Mouse (Mus musculus): ENCODE measurements at regions not wholly inside any gene's neighbourhood (a gene's known extent, or its start where the extent isn't known, plus 50 kb on each side); places are given as distances from the start of the nearest gene placed in this dataset.
"Not testable (repeated sequence)": the region's sequence is repeated elsewhere in the genome, so short reads cannot be mapped to it uniquely, and the experiment has no call there.

GRCm38 (mm10) chr13:32428482-32428881 is 89.9 kb upstream of the Gmds start:
- no peak overlapping the region for H3K4me2 ChIP-seq
- H3K27ac ChIP-seq, result no peak overlapping the region
- 59% methylated on average over 3 of the region's 3 CpGs for WGBS
- no peak overlapping the region for H3K4me3 ChIP-seq (replicated peaks)
- H3K36me3 ChIP-seq, result no peaks in the 10 kb centered on the region
- no peaks in the 10 kb centered on the region for H3K9me3 ChIP-seq (replicated peaks)
- no peaks in the 10 kb centered on the region for H3K4me1 ChIP-seq
- no peak overlapping the region for H3K9ac ChIP-seq
- H3K27me3 ChIP-seq, result no peaks in the 10 kb centered on the region
- no peak for ATAC-seq (replicated peaks; ENCODE audit: low FRiP score)

GRCm38 (mm10) chr13:32426906-32427305 is 88.4 kb upstream of the Gmds start:
- H3K4me3 ChIP-seq (replicated peaks), result no peak overlapping the region
- no peak overlapping the region for H3K27ac ChIP-seq
- no peaks in the 10 kb centered on the region for H3K27me3 ChIP-seq
- no peak for ATAC-seq (replicated peaks; ENCODE audit: low FRiP score)
- H3K4me1 ChIP-seq, result no peaks in the 10 kb centered on the region
- H3K4me2 ChIP-seq, result no peak overlapping the region
- no peaks in the 10 kb centered on the region for H3K9me3 ChIP-seq (replicated peaks)
- H3K9ac ChIP-seq, result no peak overlapping the region
- 80% methylated on average over 13 of the region's 13 CpGs for WGBS
- H3K36me3 ChIP-seq, result no peaks in the 10 kb centered on the region

DNA sequence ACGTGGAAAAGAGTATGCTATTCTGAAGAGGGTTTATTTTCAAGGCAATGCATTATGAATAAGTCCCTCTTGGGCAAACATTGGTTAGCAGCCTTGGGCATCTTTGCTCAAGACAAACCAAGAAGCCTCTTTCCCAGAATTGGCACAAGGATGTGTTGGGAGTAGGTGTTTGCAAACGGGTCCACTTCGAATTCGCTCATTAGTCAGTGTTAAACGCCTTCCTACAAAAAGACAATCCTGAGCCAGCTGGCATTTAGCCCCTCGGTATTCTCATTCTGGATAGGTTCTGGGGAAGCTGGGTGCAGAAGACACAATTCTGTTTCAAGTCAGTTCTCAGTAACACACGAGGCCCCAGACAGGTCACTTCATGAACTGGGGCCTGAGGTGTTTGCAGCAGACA is 87.7 kb upstream of the Gmds start:
- no peak for ATAC-seq (replicated peaks; ENCODE audit: low FRiP score)
- no peaks in the 10 kb centered on the region for H3K9me3 ChIP-seq (replicated peaks)
- no peak overlapping the region for H3K27ac ChIP-seq
- 76% methylated on average over 7 of the region's 7 CpGs for WGBS
- H3K4me3 ChIP-seq (replicated peaks), result no peak overlapping the region
- H3K36me3 ChIP-seq, result no peaks in the 10 kb centered on the region
- no peaks in the 10 kb centered on the region for H3K27me3 ChIP-seq
- no peak overlapping the region for H3K9ac ChIP-seq
- no peaks in the 10 kb centered on the region for H3K4me1 ChIP-seq
- H3K4me2 ChIP-seq, result no peak overlapping the region

GRCm38 (mm10) chr13:32424543-32424942 is 86.0 kb upstream of the Gmds start:
- H3K9me3 ChIP-seq (replicated peaks); ATAC-seq (replicated peaks; ENCODE audit: low FRiP score); H3K36me3 ChIP-seq; H3K4me3 ChIP-seq (replicated peaks); H3K4me2 ChIP-seq; H3K27ac ChIP-seq; H3K9ac ChIP-seq; H3K27me3 ChIP-seq; H3K4me1 ChIP-seq: not testable (repeated sequence)
- WGBS, result 88% methylated on average over 9 of the region's 9 CpGs

DNA sequence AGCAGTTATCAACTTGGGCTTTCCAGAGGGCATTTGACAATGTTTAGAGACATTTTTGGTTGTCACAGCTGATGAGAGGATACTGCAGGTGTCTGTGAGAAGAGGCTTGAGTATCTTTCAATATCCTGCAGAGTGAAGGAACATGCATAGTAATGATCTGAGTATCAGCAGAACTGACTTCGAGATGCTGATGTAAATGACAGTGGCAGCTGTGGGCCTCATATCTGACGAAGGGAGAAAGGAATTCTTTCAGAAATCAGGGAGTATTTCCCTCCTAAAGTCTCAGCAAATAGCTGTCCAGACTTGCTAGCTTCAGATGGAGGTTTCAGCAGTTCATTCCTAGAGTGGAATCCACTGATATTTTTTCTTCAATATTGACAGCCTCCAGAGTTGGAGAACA is 83.9 kb upstream of the Gmds start:
- Histone ChIP-seq H3K4me3 (replicated peaks) (no peak overlapping the region), H3K27ac (no peak overlapping the region), H3K4me2 (no peak overlapping the region), H3K36me3 (no peaks in the 10 kb centered on the region), H3K9me3 (replicated peaks) (no peaks in the 10 kb centered on the region), H3K27me3 (no peaks in the 10 kb centered on the region), H3K9ac (no peak overlapping the region), H3K4me1 (no peaks in the 10 kb centered on the region)
- 74% methylated on average over 2 of the region's 2 CpGs for WGBS
- ATAC-seq (replicated peaks; ENCODE audit: low FRiP score), result no peak

GRCm38 (mm10) chr13:32419326-32419725 is 80.8 kb upstream of the Gmds start:
- no peaks in the 10 kb centered on the region for H3K36me3 ChIP-seq
- no peak overlapping the region for H3K4me2 ChIP-seq
- no peaks in the 10 kb centered on the region for H3K9me3 ChIP-seq (replicated peaks)
- no peak for ATAC-seq (replicated peaks; ENCODE audit: low FRiP score)
- no peak overlapping the region for H3K9ac ChIP-seq
- H3K27me3 ChIP-seq, result no peaks in the 10 kb centered on the region
- no peaks in the 10 kb centered on the region for H3K4me1 ChIP-seq
- WGBS, result 68% methylated on average over 6 of the region's 6 CpGs
- no peak overlapping the region for H3K27ac ChIP-seq
- H3K4me3 ChIP-seq (replicated peaks), result no peak overlapping the region

DNA sequence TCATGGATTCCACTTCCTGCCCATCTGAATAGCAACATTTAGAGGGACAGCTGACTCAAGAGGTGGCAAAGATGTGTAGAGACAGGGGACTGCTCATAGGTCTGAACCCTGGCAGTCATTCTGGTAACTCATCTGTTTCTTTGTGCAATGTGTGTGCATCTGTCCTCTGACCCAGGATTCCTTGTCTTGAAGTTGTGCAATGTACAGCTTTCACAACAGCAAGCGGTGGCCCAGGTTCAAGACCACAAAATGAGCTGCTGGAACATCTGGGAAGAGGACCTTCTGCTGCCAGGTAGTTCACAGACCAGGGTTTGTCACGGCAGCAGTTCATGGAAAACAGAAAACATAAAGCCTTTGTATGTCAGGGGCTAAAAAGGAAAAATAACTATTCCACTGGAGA is 80.1 kb upstream of the Gmds start:
- H3K4me2 ChIP-seq, result no peak overlapping the region
- no peak overlapping the region for H3K27ac ChIP-seq
- H3K27me3 ChIP-seq, result no peaks in the 10 kb centered on the region
- ATAC-seq (replicated peaks; ENCODE audit: low FRiP score), result no peak
- no peak overlapping the region for H3K4me3 ChIP-seq (replicated peaks)
- no peaks in the 10 kb centered on the region for H3K36me3 ChIP-seq
- no peaks in the 10 kb centered on the region for H3K4me1 ChIP-seq
- no peaks in the 10 kb centered on the region for H3K9me3 ChIP-seq (replicated peaks)
- no peak overlapping the region for H3K9ac ChIP-seq
- WGBS, result 90% methylated on average over 2 of the region's 2 CpGs

GRCm38 (mm10) chr13:32417907-32418306 is 79.4 kb upstream of the Gmds start:
- H3K36me3 ChIP-seq, result no peaks in the 10 kb centered on the region
- no peak overlapping the region for H3K27ac ChIP-seq
- H3K27me3 ChIP-seq, result no peaks in the 10 kb centered on the region
- ATAC-seq (replicated peaks; ENCODE audit: low FRiP score), result no peak
- H3K4me1 ChIP-seq, result no peaks in the 10 kb centered on the region
- no peak overlapping the region for H3K4me2 ChIP-seq
- no peaks in the 10 kb centered on the region for H3K9me3 ChIP-seq (replicated peaks)
- H3K9ac ChIP-seq, result no peak overlapping the region
- no peak overlapping the region for H3K4me3 ChIP-seq (replicated peaks)

DNA sequence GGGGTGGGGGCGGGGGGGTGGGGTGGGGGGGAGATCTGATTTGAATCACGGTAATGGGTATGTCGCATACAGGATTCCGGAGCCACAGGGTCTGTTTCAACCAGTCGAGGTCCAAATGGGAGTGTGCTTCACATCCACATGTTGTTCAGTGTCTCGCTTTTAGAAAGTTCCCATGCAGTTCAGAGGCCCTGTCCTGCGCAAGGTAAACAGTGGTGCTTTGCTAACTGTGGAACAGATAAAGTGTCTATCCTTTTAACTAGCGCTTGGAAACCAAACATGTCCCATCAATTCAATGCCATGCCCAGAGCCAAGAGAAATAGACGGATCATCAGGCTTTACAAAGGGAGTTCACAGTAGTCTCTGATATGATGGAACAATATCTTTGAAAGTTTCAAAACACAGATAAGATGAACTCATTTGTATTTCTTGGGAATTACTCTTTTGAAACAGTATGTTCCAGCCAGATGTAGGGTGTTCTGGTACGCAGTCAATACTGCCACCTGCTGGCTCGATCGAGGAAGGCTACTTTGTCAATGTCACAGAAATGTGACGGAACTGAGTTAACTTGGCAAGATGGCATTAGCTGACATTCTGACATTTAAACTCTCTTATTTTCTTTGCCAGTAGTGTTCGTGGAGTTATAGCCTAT is 72.9 kb upstream of the Gmds start:
- no peak overlapping the region for H3K4me2 ChIP-seq
- 43% methylated on average over 14 of the region's 14 CpGs for WGBS
- no peak overlapping the region for H3K27ac ChIP-seq
- H3K27me3 ChIP-seq, result no peaks in the 10 kb centered on the region
- no peak overlapping the region for H3K4me3 ChIP-seq (replicated peaks)
- H3K36me3 ChIP-seq, result no peaks in the 10 kb centered on the region
- no peaks in the 10 kb centered on the region for H3K9me3 ChIP-seq (replicated peaks)
- H3K9ac ChIP-seq, result no peak overlapping the region
- ATAC-seq (replicated peaks; ENCODE audit: low FRiP score), result no peak
- H3K4me1 ChIP-seq, result 0 out of 2 replicates have a peak, but pooled peaks cover 3% of the 10 kb centered on the region

DNA sequence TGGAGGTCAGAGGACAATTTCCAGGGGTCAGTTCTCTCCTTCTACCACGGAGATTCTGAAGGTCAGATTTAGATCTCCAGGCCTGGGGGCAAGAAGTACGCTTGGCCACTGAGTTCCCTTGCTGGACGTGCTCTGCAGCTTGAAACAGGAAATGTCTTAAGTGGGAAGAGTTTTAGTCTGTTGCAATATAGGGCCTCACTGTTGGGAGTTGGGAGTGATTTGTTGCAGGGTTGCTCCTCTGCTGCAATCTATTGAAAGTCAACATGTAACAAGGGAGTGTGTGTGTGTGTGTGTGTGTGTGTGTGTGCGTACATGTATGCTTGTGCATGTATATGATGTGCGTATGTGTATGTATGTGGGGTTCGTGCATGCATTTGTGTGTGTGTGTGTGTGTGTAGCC is 71.5 kb upstream of the Gmds start:
- Histone ChIP-seq H3K4me1 (0 out of 2 replicates have a peak, but pooled peaks cover 3% of the 10 kb centered on the region), H3K27ac (no peak overlapping the region), H3K4me2 (no peak overlapping the region), H3K36me3 (no peaks in the 10 kb centered on the region), H3K9ac (no peak overlapping the region), H3K4me3 (replicated peaks) (no peak overlapping the region), H3K9me3 (replicated peaks) (no peaks in the 10 kb centered on the region), H3K27me3 (no peaks in the 10 kb centered on the region)
- WGBS, result 63% methylated on average over 6 of the region's 6 CpGs
- ATAC-seq (replicated peaks; ENCODE audit: low FRiP score), result no peak

- no peaks in the 10 kb centered on the region for H3K27me3 ChIP-seq
- H3K27ac ChIP-seq, result no peak overlapping the region
- H3K4me3 ChIP-seq (replicated peaks), result no peak overlapping the region
- no peak overlapping the region for H3K4me2 ChIP-seq
- ATAC-seq (replicated peaks; ENCODE audit: low FRiP score), result no peak
- no peaks in the 10 kb centered on the region for H3K4me1 ChIP-seq
- H3K9me3 ChIP-seq (replicated peaks), result 0 out of 2 replicates have a peak, but pooled peaks cover 4% of the 10 kb centered on the region
- WGBS, result 64% methylated on average over 1 of the region's 1 CpGs
- no peak overlapping the region for H3K9ac ChIP-seq
- H3K36me3 ChIP-seq, result no peaks in the 10 kb centered on the region
These were observed 60.1 kb upstream of the Gmds start for GRCm38 (mm10) chr13:32398616-32399015.

Measured in kidney, embryonic 15.5 days (tissue).